Mouse (Mus musculus) E14TG2a.4 (cell line): ENCODE results near the gene Ormdl2.

Source experiments
- CTCF ChIP-seq: conservative IDR thresholded peaks from 2 replicates; pipeline ENCODE4 v1.5.1; 2014; ENCODE audit warnings: low read length
- POU5F1 ChIP-seq: IDR thresholded peaks from 2 replicates; pipeline ENCODE4 v1.6.1; 2014; ENCODE audit warnings: low read length, borderline replicate concordance

DNA sequence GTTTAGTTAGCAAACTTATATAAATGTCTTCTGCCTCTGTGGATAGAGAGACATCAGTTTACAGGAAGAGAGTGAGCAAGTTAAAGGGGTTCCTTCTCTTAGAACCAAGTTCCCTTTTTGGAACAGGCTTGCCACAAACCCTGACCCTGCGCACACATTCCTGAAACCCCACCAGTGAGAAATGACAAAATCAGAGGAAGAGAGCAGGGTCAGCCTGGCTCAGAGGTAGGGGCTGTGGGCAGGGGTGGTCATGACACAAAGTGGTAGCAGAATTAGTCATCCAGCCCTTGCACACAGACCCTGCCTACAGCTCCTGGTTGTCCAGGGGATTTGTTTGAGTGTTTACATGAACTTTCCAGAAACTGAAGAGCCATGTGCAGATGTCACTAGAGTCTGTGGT is 41.2 kb downstream of the Ormdl2 start:
- no peak for TF ChIP-seq CTCF
- no peak for TF ChIP-seq POU5F1
